Mouse (Mus musculus): ENCODE results near the gene Rab33b.

DNA sequence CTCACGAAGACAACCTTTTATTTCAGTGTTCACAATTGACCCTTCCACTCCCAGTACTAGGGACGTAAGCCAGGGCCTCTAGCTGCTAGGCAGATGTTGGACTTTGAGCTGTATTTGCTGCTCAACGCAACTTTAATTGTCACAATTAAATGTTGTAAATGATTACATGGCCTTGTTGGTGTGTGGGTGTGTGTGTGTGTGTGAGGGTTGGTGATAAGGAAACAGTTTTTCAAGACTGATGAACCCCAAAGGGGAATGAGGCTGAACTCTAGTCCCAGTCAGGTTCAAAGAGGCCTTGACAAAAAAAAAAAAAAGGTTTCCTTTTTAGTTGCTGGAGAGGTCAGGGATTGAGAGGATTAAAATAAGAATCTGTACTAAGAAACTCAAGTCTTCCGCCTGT lies 33.7 kb downstream of the Rab33b start:
- TF ChIP-seq POLR2A (IDR thresholded peaks at IDR 0.05; ENCODE audit: borderline replicate concordance, insufficient read depth, low read length) (no peak), CTCF (IDR thresholded peaks at IDR 0.05; ENCODE audit: borderline replicate concordance, insufficient read depth, low read depth, low read length) (no peak)
